Mouse (Mus musculus) spleen, postnatal 36 days (tissue): ENCODE data around the gene Atp2b2.
A peak's percentile ranks its signal among the peaks of the same experiment; 100 is the strongest.
"Not testable (repeated sequence)": the region's sequence is repeated elsewhere in the genome, so short reads cannot be mapped to it uniquely, and the experiment has no call there.

Experiments used
- DNase-seq, 2 experiments: peaks; one replicate each; pipeline ENCODE4 v3.0.0; 2022; ENCODE audit warnings: low spot score in 2 of 2, mixed read lengths in 1 of 2

The Atp2b2 gene

DNA sequence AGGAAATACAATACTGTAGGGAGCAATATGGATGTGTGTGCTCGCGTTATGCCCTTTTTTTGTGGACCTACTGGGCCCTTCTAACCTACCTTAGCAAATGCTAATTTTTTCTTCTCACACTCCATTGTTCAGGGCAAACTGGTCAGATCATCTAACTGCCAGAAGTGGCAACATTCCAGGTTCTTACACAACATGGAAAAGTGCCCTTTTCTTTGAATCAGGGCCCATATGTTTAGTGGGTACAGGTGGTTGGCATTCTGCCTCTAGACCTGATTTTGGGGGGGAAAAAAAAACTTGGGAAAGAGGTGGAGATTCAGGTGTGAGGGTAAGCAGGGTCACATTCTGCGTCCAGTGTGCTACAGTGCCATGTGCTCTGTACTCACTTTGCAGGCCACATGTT is 324.9 kb downstream of the Atp2b2 start:
- no peak for DNase-seq

DNA sequence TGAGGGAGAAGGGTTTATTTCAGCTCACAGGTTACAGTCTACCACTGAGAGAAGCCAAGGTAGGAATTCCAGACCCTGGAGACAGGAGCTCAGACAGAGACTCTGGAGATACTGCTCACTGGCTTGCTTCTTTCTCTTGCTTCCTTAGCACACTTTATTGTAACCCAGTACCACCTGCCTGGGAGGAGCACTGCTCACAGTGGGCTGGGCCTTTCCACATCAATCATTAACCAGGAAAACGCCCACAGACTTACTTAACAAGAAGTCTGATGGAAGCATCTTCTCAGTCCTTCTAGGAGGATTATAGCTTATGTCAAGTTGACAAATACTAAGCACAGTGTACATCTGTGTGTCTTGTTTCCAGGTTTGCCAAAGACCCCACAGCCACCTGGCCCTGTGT is 327.6 kb downstream of the Atp2b2 start:
- DNase-seq: no peak

DNA sequence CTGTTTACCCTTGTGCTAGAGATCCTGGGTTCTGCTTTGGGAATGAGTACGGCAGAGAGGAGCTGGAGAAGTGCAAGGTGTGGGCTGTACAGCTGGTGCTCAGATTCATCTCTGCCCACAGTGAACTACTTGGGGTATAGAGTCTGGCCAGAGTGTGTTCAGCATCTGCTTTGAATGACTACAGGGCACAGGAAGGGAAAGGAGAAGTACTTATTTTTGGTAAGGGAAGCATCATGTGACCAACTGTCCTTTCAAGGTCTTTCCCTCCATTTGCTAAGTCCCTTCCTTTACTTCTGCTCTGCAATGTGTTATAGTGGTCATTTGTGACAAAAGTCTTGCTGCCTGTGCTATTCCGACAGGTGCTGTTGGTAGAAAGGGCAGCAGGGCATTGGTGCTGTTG is 328.1 kb downstream of the Atp2b2 start:
- DNase-seq: peak; percentile 25 to 51

DNA sequence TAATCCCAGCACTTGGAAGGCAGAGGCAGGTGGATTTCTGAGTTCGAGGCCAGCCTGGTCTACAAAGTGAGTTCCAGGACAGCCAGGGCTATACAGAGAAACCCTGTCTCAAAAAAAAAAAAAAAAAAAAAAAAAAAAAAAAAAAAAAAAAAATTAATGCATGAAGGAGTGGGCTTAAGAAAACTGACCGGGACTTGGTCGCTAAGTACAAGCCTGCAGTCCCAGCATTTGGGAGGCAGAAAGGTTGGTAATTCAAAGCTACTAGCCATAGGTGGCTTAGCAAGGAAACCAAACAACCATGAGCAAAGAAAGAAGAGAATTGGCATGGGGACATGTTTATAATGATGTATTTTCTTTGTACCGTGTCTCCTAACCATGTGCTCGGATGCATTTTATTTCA is 329.0 kb downstream of the Atp2b2 start:
- DNase-seq: not testable (repeated sequence)

DNA sequence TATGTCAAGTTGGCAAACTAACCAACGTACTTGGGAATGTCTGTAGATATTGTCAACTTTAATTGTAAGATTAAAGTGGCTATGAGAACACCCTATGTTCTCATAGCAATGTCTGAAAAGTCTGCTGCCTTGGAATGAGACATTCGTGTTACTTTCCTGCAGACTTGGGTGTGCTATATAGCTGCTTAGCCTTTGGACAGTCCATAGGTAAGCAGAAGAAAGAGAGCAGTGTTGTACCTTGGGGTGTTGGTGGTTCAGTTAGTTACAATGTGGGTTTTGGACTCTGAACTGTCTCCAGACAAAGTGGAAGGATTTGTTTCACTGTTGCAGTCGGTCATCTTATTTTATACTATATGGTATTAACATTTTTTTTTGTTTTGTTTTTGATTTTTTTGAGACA is 329.7 kb downstream of the Atp2b2 start:
- no peak for DNase-seq

DNA sequence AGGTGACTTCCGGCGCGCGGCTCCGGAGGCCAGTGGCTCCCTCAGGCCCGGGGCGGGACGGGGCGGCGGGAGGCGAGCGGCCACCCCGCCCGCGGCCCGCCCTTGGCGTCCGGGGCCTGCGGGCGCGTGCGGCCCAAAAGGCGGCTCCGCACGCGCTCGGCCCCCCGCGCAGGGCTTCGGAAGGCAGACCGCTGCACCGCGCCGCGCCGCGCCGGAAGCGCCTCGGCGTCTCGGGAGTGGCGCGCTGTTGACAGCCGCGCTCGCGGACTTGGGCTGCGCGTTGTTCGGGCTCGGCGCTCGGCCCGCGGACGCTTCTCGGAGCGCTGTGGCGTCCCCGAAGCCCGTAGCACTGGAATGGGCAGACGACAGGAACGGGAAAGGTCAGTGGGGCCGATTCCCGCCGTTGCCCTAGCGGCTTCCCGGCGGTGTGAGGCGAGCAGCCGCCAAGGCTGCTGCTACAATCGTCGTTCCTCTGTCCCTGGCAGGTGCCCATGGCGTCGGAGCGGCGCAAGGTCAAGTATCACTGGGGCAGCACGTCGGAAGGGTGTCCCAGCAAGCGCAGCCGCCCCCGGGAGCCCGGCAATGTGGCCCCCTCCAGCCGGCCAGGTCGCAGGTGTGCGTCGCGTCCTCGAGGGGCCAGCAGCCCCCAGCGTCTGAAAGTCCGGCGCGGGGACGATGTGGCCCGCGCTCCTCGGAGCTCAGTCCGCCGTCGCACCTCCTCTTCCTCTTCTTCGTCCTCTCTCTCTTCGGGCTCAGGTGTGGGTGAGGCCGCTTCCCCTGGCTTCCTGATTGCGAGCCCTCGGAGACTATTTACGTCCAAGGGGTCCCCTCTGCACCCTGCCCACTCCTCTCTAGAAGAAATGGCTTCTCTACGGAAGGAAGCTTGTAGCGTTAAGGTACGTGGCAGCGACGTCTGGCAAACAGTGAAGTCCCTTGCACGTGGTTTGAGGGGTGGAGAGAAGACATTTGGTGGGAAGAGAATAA is 344.9 kb downstream of the Atp2b2 start:
- DNase-seq: peak; percentile 34 to 35

DNA sequence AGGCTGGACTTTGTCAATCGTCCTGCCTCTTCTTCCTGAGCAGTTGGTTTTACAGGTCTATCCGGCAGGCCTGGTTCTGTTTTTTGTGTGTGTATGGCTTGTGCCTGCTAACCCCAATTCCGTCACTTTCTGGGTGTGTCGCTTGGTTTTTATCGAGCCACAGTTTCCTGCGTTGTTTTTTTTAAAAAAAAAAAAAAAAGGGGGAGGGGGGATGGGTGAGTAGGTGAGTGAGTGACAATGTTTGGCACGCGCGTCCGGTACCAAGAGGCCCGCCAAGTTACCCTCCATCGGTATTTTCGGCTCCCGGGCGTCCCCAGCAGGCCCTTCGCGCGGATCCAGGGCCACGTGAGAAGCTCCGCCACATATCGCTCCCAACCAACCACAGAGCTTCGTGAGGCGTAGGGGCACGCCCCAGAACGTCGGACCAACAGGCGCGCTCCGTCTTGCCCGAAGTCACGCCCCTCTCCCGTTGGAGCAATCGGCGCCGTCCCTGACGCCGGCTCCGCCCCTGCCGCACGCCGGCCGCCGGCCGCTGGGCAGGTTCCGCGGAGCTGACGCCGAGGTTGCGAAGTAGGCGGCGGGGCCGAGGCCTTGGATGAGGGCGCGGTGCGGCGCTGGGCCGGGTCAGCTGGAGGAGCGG is 345.7 kb downstream of the Atp2b2 start, which contains the start of gene Tatdn2:
Gene Tatdn2 (plus strand): TSS at position 469 of the 640 bp plus-strand sequence.
- peak; percentile 99 for DNase-seq

DNA sequence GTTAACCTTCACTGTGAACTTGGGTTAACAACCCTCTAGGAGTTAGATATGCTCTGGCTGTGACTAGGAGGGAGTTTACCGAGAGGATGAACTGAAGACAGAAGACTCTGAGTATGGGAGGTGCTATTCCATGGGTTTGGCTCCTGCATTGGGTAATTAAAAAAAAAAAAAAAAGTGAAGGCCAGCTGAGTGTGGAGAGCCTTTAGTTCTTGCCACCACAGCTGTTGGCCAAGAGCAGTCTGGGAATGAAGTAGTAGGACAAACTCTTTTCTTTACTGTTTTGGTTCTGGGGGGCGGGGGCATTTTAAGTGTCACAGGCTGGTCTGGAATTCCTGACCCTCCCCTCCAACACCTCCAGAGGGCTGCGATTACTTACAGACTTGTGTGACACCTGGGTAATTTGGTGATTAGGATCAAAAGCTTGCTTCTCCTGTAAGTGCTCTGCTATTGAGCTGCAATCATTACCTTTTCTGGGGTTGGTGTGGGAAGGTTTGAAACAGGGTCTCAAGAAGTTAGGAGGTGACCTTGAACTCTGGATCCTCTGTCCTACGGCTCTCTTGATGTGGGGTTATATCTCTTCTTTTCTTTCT is 346.6 kb downstream of the Atp2b2 start:
- no peak for DNase-seq

DNA sequence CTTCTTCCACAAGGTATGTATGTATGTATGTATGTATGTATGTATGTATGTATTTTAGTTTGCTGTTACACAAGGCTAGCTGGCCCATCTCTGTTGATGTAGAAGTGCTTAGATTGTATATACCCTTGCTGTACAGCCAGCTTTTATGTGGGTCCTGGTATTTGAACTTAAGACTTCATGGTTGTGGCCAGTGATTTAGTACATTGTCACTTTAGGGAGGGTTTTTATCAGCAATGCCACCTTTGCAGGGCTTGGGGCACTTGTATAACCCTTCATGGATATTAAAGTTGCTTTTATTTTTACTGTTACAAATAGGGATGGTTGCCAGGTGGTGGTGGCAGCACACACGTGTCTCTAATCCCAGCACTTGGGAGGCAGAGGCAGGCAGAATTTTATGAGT is 347.2 kb downstream of the Atp2b2 start:
- DNase-seq: no peak
